Mouse (Mus musculus) hindbrain, embryonic 16.5 days (tissue): ENCODE data around the gene Prm1. TPM values are rescaled to one million over a fixed set of nuclear protein-coding genes. Genes with fewer than 3 reads are reported as not detected.

Source experiments
- polyA plus RNA-seq: library from polyadenylated mRNA; unstranded; fragments of >200 nt; fragmentation: Nextera tagmentation; extraction: Ambion mirVana; gene quantifications from 2 replicates; pipeline ENCODE4 v1.2.1, GENCODE M21; 2015

Prm1 gene
- polyA plus RNA-seq, 1 experiment from 2014 or later, result not detected

Other genes starting within 250 kb of the Prm1 start
- gene Socs1, start 20.3 kb downstream of the Prm1 start, polyA plus RNA-seq, result 4.6 and 4.9 TPM in 2 replicates
- 0.30 TPM in 1 of 2 replicates, not detected in the other for gene Tnp2, start 17.2 kb downstream of the Prm1 start, polyA plus RNA-seq
- gene Prm3, start 14.9 kb downstream of the Prm1 start, polyA plus RNA-seq, result not detected in 2 replicates
- not detected in 2 replicates for gene Prm2, start 9.7 kb downstream of the Prm1 start, polyA plus RNA-seq
- gene Gm11172, start 7.1 kb upstream of the Prm1 start, polyA plus RNA-seq, result not detected in 2 replicates
- 0.70 and 0.74 TPM in 2 replicates for gene Rmi2, start 29.2 kb upstream of the Prm1 start, polyA plus RNA-seq